Mouse (Mus musculus) left cerebral cortex, postnatal 14 days (tissue): ENCODE measurements around the gene Ppp1r18. TPM values are rescaled to one million over a fixed set of nuclear protein-coding genes. Genes with fewer than 3 reads are reported as not detected.

Experiments
- DNase-seq, 2 experiments: peaks; one replicate each; pipeline ENCODE4 v3.0.0; 2021 to 2022; ENCODE audit warnings: low spot score in 2 of 2, mixed read lengths in 1 of 2
- intact Hi-C: fragments of 180-260 bp; cut with DNase I; formaldehyde crosslinking; loops from one replicate; pipeline ENCODE4 v1.15.1; 2025
- total RNA-seq, 2 experiments: library from RNA; stranded (reverse); gene quantifications; 2 replicates each; pipeline ENCODE4 v1.2.3; 2021

The Ppp1r18 gene
- total RNA-seq, 2 experiments from 2014 or later, result 12.8 to 14.1 TPM

- intact Hi-C loops, result no loop called here
- peak in 1 of 2 experiments; percentile 43 for DNase-seq
Observed at GRCm38 (mm10) chr17:35897644-35898573, 32.5 kb downstream of the Ppp1r18 start.

- no peak for DNase-seq
- intact Hi-C loops, result no loop called here
Observed at GRCm38 (mm10) chr17:35900636-35901035, 35.2 kb downstream of the Ppp1r18 start.

GRCm38 (mm10) chr17:35903343-35903991 lies 38.1 kb downstream of the Ppp1r18 start:
- no peak for DNase-seq
- intact Hi-C loops, result no loop called here

GRCm38 (mm10) chr17:35903992-35904355 lies 38.6 kb downstream of the Ppp1r18 start:
- no peak for DNase-seq
- intact Hi-C loops, result no loop called here

GRCm38 (mm10) chr17:35905587-35905986 lies 40.2 kb downstream of the Ppp1r18 start:
- intact Hi-C loops, result no loop called here
- no peak for DNase-seq

- no peak for DNase-seq
- intact Hi-C loops, result no loop called here
Observed at GRCm38 (mm10) chr17:35907609-35908008, 42.2 kb downstream of the Ppp1r18 start.

GRCm38 (mm10) chr17:35909186-35909918 lies 44.0 kb downstream of the Ppp1r18 start:
- intact Hi-C loops, result no loop called here

GRCm38 (mm10) chr17:35909919-35910369 lies 44.6 kb downstream of the Ppp1r18 start, which contains the start of gene Atat1:
Atat1 (minus strand) TSS chr17:35910075.
- intact Hi-C loops, result no loop called here
- peak; percentile 94 to 96 for DNase-seq

More at GRCm38 (mm10) chr17:35909186-35909918, 44.0 kb downstream of the Ppp1r18 start:
- DNase-seq, result no peak

- DNase-seq, result no peak
- intact Hi-C loops, result no loop called here
Observed at GRCm38 (mm10) chr17:35914975-35915374, 49.6 kb downstream of the Ppp1r18 start.

- intact Hi-C loops, result loop anchor here (2.0 kb wide), 1 partner anchor 79 kb away; no protein-coding TSS in a partner anchor
Observed at GRCm38 (mm10) chr17:35915538-35916296, 50.3 kb downstream of the Ppp1r18 start.

GRCm38 (mm10) chr17:35916297-35917142 lies 51.1 kb downstream of the Ppp1r18 start, which contains the start of the genes Mrps18b and Ppp1r10:
Mrps18b (minus strand) TSS chr17:35916389.
Ppp1r10 (plus strand) TSS chr17:35916434.
- intact Hi-C loops, result loop anchor here (2.0 kb wide), 1 partner anchor 80 kb away; no protein-coding TSS in a partner anchor
- peak; percentile 100 for DNase-seq

More at GRCm38 (mm10) chr17:35915538-35916296, 50.3 kb downstream of the Ppp1r18 start:
- DNase-seq, result no peak

GRCm38 (mm10) chr17:35917143-35917462 lies 51.7 kb downstream of the Ppp1r18 start:
- intact Hi-C loops, result loop anchor here (2.0 kb wide), 1 partner anchor 80 kb away; no protein-coding TSS in a partner anchor

GRCm38 (mm10) chr17:35917463-35918251 lies 52.3 kb downstream of the Ppp1r18 start:
- intact Hi-C loops, result loop anchor here (2.0 kb wide), 1 partner anchor 81 kb away; no protein-coding TSS in a partner anchor
- peak; percentile 63 to 95 for DNase-seq

More at GRCm38 (mm10) chr17:35917143-35917462, 51.7 kb downstream of the Ppp1r18 start:
- DNase-seq, result no peak

- DNase-seq, result peak in 1 of 2 experiments; percentile 75
- intact Hi-C loops, result no loop called here
Observed at GRCm38 (mm10) chr17:35918276-35919059, 53.1 kb downstream of the Ppp1r18 start.

GRCm38 (mm10) chr17:35919060-35919715 lies 53.8 kb downstream of the Ppp1r18 start:
- peak; percentile 95 to 98 for DNase-seq
- intact Hi-C loops, result no loop called here
